Mouse (Mus musculus) intestine, embryonic 15.5 days (tissue): Measurements from ENCODE around the gene Acot10. TPM values are rescaled to one million over a fixed set of nuclear protein-coding genes. Genes with fewer than 3 reads are reported as not detected.
"Not testable (repeated sequence)": the region's sequence is repeated elsewhere in the genome, so short reads cannot be mapped to it uniquely, and the experiment has no call there.

ENCODE experiments used
- ATAC-seq: fragments of 200-750 bp; cut with Nextera tagmentation; 2 replicates; pipeline ENCODE4 v1.8.0; 2017; ENCODE audit warnings: moderate TSS enrichment, moderate library complexity
- H3K27ac ChIP-seq: fragments of 300-500 bp; sonication (generic); 2 replicates; pipeline ENCODE4 v1.5.1; 2015; ENCODE audit warnings: mild to moderate bottlenecking, inconsistent platforms
- H3K27me3 ChIP-seq: fragments of 300-500 bp; sonication (generic); replicated peaks from 2 replicates; pipeline ENCODE4 v1.6.1; 2015; ENCODE audit warnings: inconsistent platforms
- H3K36me3 ChIP-seq: fragments of 300-500 bp; sonication (generic); 2 replicates; pipeline ENCODE4 v1.6.1; 2015; ENCODE audit warnings: inconsistent platforms
- H3K4me1 ChIP-seq: fragments of 300-500 bp; sonication (generic); replicated peaks from 2 replicates; pipeline ENCODE4 v1.6.1; 2015; ENCODE audit warnings: inconsistent platforms
- H3K4me2 ChIP-seq: fragments of 300-500 bp; sonication (generic); replicated peaks from 2 replicates; pipeline ENCODE4 v1.6.1; 2015; ENCODE audit warnings: mild to moderate bottlenecking, inconsistent platforms
- H3K4me3 ChIP-seq: fragments of 300-500 bp; sonication (generic); replicated peaks from 2 replicates; pipeline ENCODE4 v1.5.1; 2015; ENCODE audit warnings: inconsistent platforms
- H3K9ac ChIP-seq: fragments of 300-500 bp; sonication (generic); 2 replicates; pipeline ENCODE4 v1.6.1; 2015; ENCODE audit warnings: inconsistent platforms
- H3K9me3 ChIP-seq: fragments of 300-500 bp; sonication (generic); 2 replicates; pipeline ENCODE4 v1.6.1; 2016; ENCODE audit warnings: inconsistent platforms
- WGBS: fragments of 180-500 bp; shearing (Covaris S2); methylation state at CpG from one replicate; pipeline ENCODE4 v1.1.7; 2015; 5-methylcytosine and 5-hydroxymethylcytosine counted together
- polyA plus RNA-seq: library from polyadenylated mRNA; unstranded; fragments of >200 nt; fragmentation: Nextera tagmentation; extraction: Ambion mirVana; gene quantifications from 2 replicates; pipeline ENCODE4 v1.2.1, GENCODE M21; 2015

The Acot10 gene
- polyA plus RNA-seq = not detected in 2 replicates

DNA sequence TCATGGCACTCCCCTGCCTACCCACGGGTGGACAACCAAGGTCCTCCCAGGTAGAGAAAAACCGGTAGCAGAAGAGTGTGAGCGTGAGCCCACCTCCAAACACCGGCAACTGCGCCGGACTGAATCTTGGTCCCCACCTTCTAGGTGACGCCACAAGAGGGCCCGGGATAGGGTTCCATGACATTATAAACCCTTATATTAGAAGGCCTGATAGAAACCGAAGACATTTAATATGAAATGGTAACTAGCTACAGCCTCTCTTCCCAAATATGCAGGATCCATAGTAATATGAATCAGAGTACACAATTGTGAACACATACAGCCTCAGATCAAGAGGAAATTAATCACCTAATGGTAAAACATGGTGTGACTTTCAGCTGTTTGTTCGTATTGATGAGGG, at the start of gene Acot10:
Gene Acot10, minus strand, starts transcription at position 101 of the 400 bp plus-strand sequence.
- ATAC-seq = no peak
- Histone ChIP-seq H3K4me3 (no peak within 1 kb of the TSS), H3K4me2 (no peak within 1 kb of the TSS), H3K36me3 (no peaks in the 10 kb centered on the region), H3K4me1 (no peaks in the 10 kb centered on the region), H3K27ac (no peak within 1 kb of the TSS), H3K9me3 (no peaks in the 10 kb centered on the region), H3K27me3 (no peaks in the 10 kb centered on the region), H3K9ac (no peak within 1 kb of the TSS)
- 89% methylated on average over 10 of the region's 10 CpGs for WGBS

- Histone ChIP-seq H3K4me1 (no peaks in the 10 kb centered on the region), H3K4me2 (no peak overlapping the region), H3K4me3 (no peak overlapping the region), H3K9ac (no peak overlapping the region), H3K9me3 (no peaks in the 10 kb centered on the region), H3K36me3 (no peaks in the 10 kb centered on the region), H3K27ac (no peak overlapping the region), H3K27me3 (no peaks in the 10 kb centered on the region)
- no peak for ATAC-seq
- 75% methylated on average over 4 of the region's 4 CpGs for WGBS
Observed at GRCm38 (mm10) chr15:20711859-20712258, 45.3 kb upstream of the Acot10 start.

DNA sequence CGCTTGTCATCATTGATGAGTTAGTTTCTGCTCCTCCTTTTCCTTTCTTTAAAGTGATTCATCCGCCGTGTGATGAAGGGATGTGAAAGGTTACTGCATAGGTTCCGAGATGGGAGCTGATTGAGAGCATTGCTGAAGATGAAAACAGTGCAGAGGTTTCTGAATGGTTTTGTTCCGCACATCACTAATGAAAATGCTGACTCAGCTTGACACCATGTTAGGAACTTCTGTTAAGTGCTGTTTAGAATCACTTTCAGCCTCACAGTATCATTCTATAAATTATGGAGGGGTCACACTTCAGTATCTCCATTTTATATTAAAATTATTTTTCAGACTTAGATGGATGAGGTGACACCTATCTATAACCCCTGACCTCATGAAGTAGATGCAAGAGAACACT, 29.7 kb upstream of the Acot10 start:
- Histone ChIP-seq H3K27ac (no peak overlapping the region), H3K4me3 (no peak overlapping the region), H3K36me3 (no peaks in the 10 kb centered on the region), H3K4me1 (no peaks in the 10 kb centered on the region), H3K27me3 (no peaks in the 10 kb centered on the region), H3K9me3 (no peaks in the 10 kb centered on the region), H3K9ac (no peak overlapping the region), H3K4me2 (no peak overlapping the region)
- no peak for ATAC-seq
- WGBS = 66% methylated on average over 5 of the region's 5 CpGs

GRCm38 (mm10) chr15:20684200-20684599, 17.6 kb upstream of the Acot10 start:
- no peak overlapping the region for H3K4me2 ChIP-seq
- H3K4me3 ChIP-seq = no peak overlapping the region
- no peak for ATAC-seq
- no peaks in the 10 kb centered on the region for H3K9me3 ChIP-seq
- 86% methylated on average over 5 of the region's 5 CpGs for WGBS
- H3K36me3 ChIP-seq = no peaks in the 10 kb centered on the region
- H3K27ac ChIP-seq = no peak overlapping the region
- no peak overlapping the region for H3K9ac ChIP-seq
- no peaks in the 10 kb centered on the region for H3K27me3 ChIP-seq
- no peaks in the 10 kb centered on the region for H3K4me1 ChIP-seq

- Histone ChIP-seq H3K4me1 (no peaks in the 10 kb centered on the region), H3K9ac (no peak overlapping the region), H3K27ac (no peak overlapping the region), H3K9me3 (no peaks in the 10 kb centered on the region), H3K4me3 (no peak overlapping the region), H3K36me3 (no peaks in the 10 kb centered on the region), H3K4me2 (no peak overlapping the region), H3K27me3 (no peaks in the 10 kb centered on the region)
- WGBS = 75% methylated on average over 2 of the region's 2 CpGs
- no peak for ATAC-seq
Observed at GRCm38 (mm10) chr15:20682719-20683118, 16.2 kb upstream of the Acot10 start.

- not testable (repeated sequence) for H3K9ac ChIP-seq, H3K27me3 ChIP-seq, H3K4me2 ChIP-seq, H3K4me3 ChIP-seq, ATAC-seq, H3K36me3 ChIP-seq, H3K27ac ChIP-seq, H3K9me3 ChIP-seq, H3K4me1 ChIP-seq
- WGBS = 46% methylated on average over 2 of the region's 2 CpGs
Observed at GRCm38 (mm10) chr15:20669507-20669906, 3.0 kb upstream of the Acot10 start.

DNA sequence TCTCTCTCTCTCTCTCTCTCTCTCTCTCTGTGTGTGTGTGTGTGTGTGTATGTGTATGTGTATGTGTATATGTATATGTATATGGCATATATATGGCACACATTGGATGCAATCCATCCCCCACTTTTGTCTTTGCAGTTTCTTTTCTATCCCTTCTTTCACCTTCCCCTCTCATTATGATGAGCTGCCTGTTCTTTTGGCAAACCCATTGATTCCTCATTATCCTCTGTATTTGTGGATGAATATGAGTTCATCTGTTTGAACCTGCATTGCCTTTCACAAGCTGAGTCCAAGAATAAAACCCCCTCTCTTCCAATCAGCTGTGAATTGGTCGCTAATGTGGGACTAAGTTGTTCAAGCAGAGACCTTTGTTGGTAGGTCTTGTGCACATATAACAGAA, 1.4 kb upstream of the Acot10 start:
- WGBS = 63% methylated on average over 1 of the region's 1 CpGs
- no peak overlapping the region for H3K27ac ChIP-seq
- no peak overlapping the region for H3K4me3 ChIP-seq
- H3K27me3 ChIP-seq = no peaks in the 10 kb centered on the region
- no peaks in the 10 kb centered on the region for H3K9me3 ChIP-seq
- no peaks in the 10 kb centered on the region for H3K36me3 ChIP-seq
- no peak for ATAC-seq
- H3K9ac ChIP-seq = no peak overlapping the region
- no peaks in the 10 kb centered on the region for H3K4me1 ChIP-seq
- no peak overlapping the region for H3K4me2 ChIP-seq

GRCm38 (mm10) chr15:20667350-20667749, 800 bp upstream of the Acot10 start:
- H3K4me2 ChIP-seq = no peak overlapping the region
- no peak overlapping the region for H3K27ac ChIP-seq
- no peaks in the 10 kb centered on the region for H3K27me3 ChIP-seq
- ATAC-seq = no peak
- H3K4me1 ChIP-seq = no peaks in the 10 kb centered on the region
- H3K9me3 ChIP-seq = no peaks in the 10 kb centered on the region
- no peaks in the 10 kb centered on the region for H3K36me3 ChIP-seq
- H3K9ac ChIP-seq = no peak overlapping the region
- H3K4me3 ChIP-seq = no peak overlapping the region

GRCm38 (mm10) chr15:20660221-20660620, 6.3 kb downstream of the Acot10 start:
- ATAC-seq = no peak
- no peaks in the 10 kb centered on the region for H3K4me1 ChIP-seq
- H3K27ac ChIP-seq = no peak overlapping the region
- H3K9me3 ChIP-seq = no peaks in the 10 kb centered on the region
- no peak overlapping the region for H3K9ac ChIP-seq
- H3K27me3 ChIP-seq = no peaks in the 10 kb centered on the region
- H3K36me3 ChIP-seq = no peaks in the 10 kb centered on the region
- WGBS = 73% methylated on average over 2 of the region's 2 CpGs
- no peak overlapping the region for H3K4me3 ChIP-seq
- no peak overlapping the region for H3K4me2 ChIP-seq

DNA sequence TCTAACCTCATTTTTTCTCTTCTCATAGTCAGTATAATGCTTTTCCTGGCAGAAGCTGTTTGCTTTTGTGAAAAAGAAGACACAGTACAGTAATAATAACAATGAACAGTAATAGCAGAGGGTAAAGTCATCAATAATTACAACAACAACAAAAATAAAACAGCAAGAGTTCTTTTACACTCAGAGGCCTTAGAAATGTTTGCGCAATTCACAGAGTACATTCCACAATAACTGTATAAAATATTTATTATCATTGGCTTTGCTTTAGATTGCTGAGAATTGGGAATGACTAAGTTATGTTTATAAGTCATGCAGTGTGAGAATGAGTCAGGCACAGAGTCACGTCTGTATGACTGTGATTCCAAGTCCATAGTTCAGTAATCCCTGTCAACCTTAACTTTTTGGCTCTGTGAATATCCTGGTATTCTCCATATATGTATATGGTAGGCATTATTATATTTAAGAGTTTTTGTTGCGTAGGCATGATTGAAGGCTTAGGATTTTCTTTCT, 23.6 kb downstream of the Acot10 start:
- H3K27ac ChIP-seq = no peak overlapping the region
- H3K4me1 ChIP-seq = no peaks in the 10 kb centered on the region
- no peaks in the 10 kb centered on the region for H3K36me3 ChIP-seq
- H3K4me2 ChIP-seq = no peak overlapping the region
- H3K9ac ChIP-seq = no peak overlapping the region
- no peaks in the 10 kb centered on the region for H3K27me3 ChIP-seq
- no peaks in the 10 kb centered on the region for H3K9me3 ChIP-seq
- no peak for ATAC-seq
- 79% methylated on average over 3 of the region's 3 CpGs for WGBS
- no peak overlapping the region for H3K4me3 ChIP-seq

GRCm38 (mm10) chr15:20639155-20639554, 27.4 kb downstream of the Acot10 start:
- 80% methylated on average over 2 of the region's 2 CpGs for WGBS
- Histone ChIP-seq H3K4me3 (no peak overlapping the region), H3K9ac (no peak overlapping the region), H3K4me2 (no peak overlapping the region), H3K4me1 (no peaks in the 10 kb centered on the region), H3K27me3 (no peaks in the 10 kb centered on the region), H3K27ac (no peak overlapping the region), H3K9me3 (no peaks in the 10 kb centered on the region), H3K36me3 (no peaks in the 10 kb centered on the region)
- ATAC-seq = no peak

- Histone ChIP-seq H3K9me3 (no peaks in the 10 kb centered on the region), H3K27ac (no peak overlapping the region), H3K27me3 (no peaks in the 10 kb centered on the region), H3K4me1 (no peaks in the 10 kb centered on the region), H3K9ac (no peak overlapping the region), H3K36me3 (no peaks in the 10 kb centered on the region), H3K4me2 (no peak overlapping the region), H3K4me3 (no peak overlapping the region)
- no peak for ATAC-seq
- 60% methylated on average over 2 of the region's 2 CpGs for WGBS
Observed at GRCm38 (mm10) chr15:20634593-20634992, 32.0 kb downstream of the Acot10 start.
